ENCODE assay signal across 9 mouse cellular contexts in the genomic region with DNA sequence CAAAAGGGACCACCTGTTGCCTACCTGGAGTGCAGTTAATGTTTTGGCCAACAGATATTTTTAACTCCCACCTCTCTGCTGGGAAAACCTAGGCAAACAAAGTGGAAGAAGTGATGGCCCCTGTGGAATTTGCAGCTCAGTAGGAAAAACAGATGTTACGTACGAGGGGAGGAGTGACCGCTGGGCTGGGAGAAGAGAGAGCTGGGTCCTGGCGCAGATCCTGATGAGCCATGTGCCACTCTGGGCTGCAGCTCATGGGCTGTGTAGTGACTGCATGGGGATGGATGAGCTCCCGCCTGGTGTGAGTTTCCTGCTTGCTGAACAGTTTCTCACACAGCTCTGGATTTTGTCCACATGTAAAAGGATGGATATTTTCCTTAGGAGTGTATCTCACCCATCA. TPM values are rescaled to one million over a fixed set of nuclear protein-coding genes. Genes with fewer than 3 reads are reported as not detected.
DNase-seq lines count a peak whose midpoint lies in the region; ATAC-seq and TF ChIP-seq lines count a peak whose summit lies in the region.
"Had no signal": no experiment of that assay in that cellular context is flagged by ENCODE, and none has a peak within 500 bp of the region (broad histone marks: within the 10 kb centered on the region; RNA-seq: fewer than 3 reads in every experiment).

No protein-coding gene starts in this region.

- peak; percentile 54 for TF ChIP-seq POLR2A in myocyte (IDR thresholded peaks at IDR 0.05; ENCODE audit: insufficient read length, low read depth)

- H3K9ac ChIP-seq in forebrain, embryonic 16.5 days (replicated peaks; ENCODE audit: low read depth, low read length), result no peak overlapping the region
- H3K9ac ChIP-seq in forebrain, embryonic 11.5 days (ENCODE audit: low read length), result no peak overlapping the region
- H3K9ac ChIP-seq: lung, embryonic 15.5 days had no signal

- WGBS in forebrain, embryonic 16.5 days, result 50% methylated on average over 5 of the region's 5 CpGs
- 73% methylated on average over 5 of the region's 5 CpGs for WGBS in forebrain, embryonic 11.5 days

- no peaks in the 10 kb centered on the region for H3K9me3 ChIP-seq in forebrain, embryonic 16.5 days (ENCODE audit: control insufficient read depth, low read length)
- H3K9me3 ChIP-seq in forebrain, embryonic 11.5 days (ENCODE audit: control insufficient read depth, low read length), result no peaks in the 10 kb centered on the region
- H3K9me3 ChIP-seq: lung, embryonic 15.5 days had no signal

- ATAC-seq in forebrain, embryonic 16.5 days, result peak; percentile 56; the same call in 1 of the 2 replicates
- ATAC-seq in forebrain, embryonic 11.5 days (replicated peaks; ENCODE audit: low FRiP score), result no peak

- H3K27ac ChIP-seq in forebrain, embryonic 16.5 days (ENCODE audit: low read length), result no peak overlapping the region
- H3K27ac ChIP-seq in forebrain, embryonic 11.5 days (ENCODE audit: low read depth, low read length), result no peak overlapping the region
- H3K27ac ChIP-seq: lung, embryonic 15.5 days had no signal

- H3K27me3 ChIP-seq in forebrain, embryonic 16.5 days (replicated peaks; ENCODE audit: control insufficient read depth, insufficient read depth, low read length), result no peaks in the 10 kb centered on the region
- no peaks in the 10 kb centered on the region for H3K27me3 ChIP-seq in forebrain, embryonic 11.5 days (ENCODE audit: control insufficient read depth, insufficient read depth, low read length)
- no peaks in the 10 kb centered on the region for H3K27me3 ChIP-seq in myocyte (ENCODE audit: control insufficient read depth, insufficient read depth, insufficient read length)
- H3K27me3 ChIP-seq: lung, embryonic 15.5 days had no signal

- no peak overlapping the region for H3K4me2 ChIP-seq in forebrain, embryonic 16.5 days (ENCODE audit: low read length)
- H3K4me2 ChIP-seq in forebrain, embryonic 11.5 days (ENCODE audit: low read depth, low read length, severe bottlenecking), result no peak overlapping the region
- peak overlapping the region; percentile 88 for H3K4me2 ChIP-seq in myocyte (ENCODE audit: low read depth)

- peaks cover 16% of the 10 kb centered on the region for H3K4me1 ChIP-seq in forebrain, embryonic 16.5 days (replicated peaks; ENCODE audit: control insufficient read depth, insufficient read depth, low read length)
- no peaks in the 10 kb centered on the region for H3K4me1 ChIP-seq in forebrain, embryonic 11.5 days (replicated peaks; ENCODE audit: control insufficient read depth, insufficient read depth, low read length)

- no peak overlapping the region for H3K4me3 ChIP-seq in forebrain, embryonic 16.5 days (replicated peaks; ENCODE audit: low read length)
- H3K4me3 ChIP-seq in forebrain, embryonic 11.5 days (ENCODE audit: low read depth, low read length), result no peak overlapping the region
- peak overlapping the region; percentile 21 for H3K4me3 ChIP-seq in myocyte
- H3K4me3 ChIP-seq: lung, embryonic 15.5 days had no signal

- H3ac ChIP-seq in myocyte (ENCODE audit: control insufficient read depth, insufficient read length), result no peak overlapping the region

- no peak for DNase-seq in forebrain, embryonic 11.5 days (ENCODE audit: low spot score)
- peak; percentile 23 for DNase-seq in ovary, postnatal 36 days (ENCODE audit: low spot score)
- DNase-seq in ovary, adult 18-20 months (ENCODE audit: low spot score), result no peak
- peak; percentile 12 for DNase-seq in heart, adult 8-10 months (ENCODE audit: low spot score)
- DNase-seq in spleen, adult 18-20 months, result no peak
- DNase-seq in thymus, postnatal 4 days, result no peak

- no peaks in the 10 kb centered on the region for H3K79me2 ChIP-seq in myocyte (ENCODE audit: control insufficient read depth, insufficient read depth)

- H3K36me3 ChIP-seq in forebrain, embryonic 16.5 days (ENCODE audit: control insufficient read depth, insufficient read depth), result no peaks in the 10 kb centered on the region
- H3K36me3 ChIP-seq in forebrain, embryonic 11.5 days (ENCODE audit: control insufficient read depth, insufficient read depth, low read length), result no peaks in the 10 kb centered on the region
- H3K36me3 ChIP-seq in myocyte (ENCODE audit: control insufficient read depth, insufficient read depth), result no peaks in the 10 kb centered on the region
- H3K36me3 ChIP-seq: lung, embryonic 15.5 days had no signal

TF ChIP-seq in myocyte, 11 proteins besides CTCF, POLR2A, EP300 and RAD21:
- TF ChIP-seq REST (IDR thresholded peaks at IDR 0.05; ENCODE audit: insufficient read depth, insufficient read length), result no peak
- TF ChIP-seq POLR2AphosphoS2 (IDR thresholded peaks at IDR 0.05; ENCODE audit: insufficient read length, low read depth), result peak; percentile 41
- TF ChIP-seq SRF (IDR thresholded peaks at IDR 0.05; ENCODE audit: control insufficient read depth, insufficient read length, low read depth), result no peak
- TF ChIP-seq MYOD1 (IDR thresholded peaks at IDR 0.05; ENCODE audit: control insufficient read depth in 1 of 3, insufficient read length in 2 of 3, low read depth in 2 of 3), result peak in 2 of 3 experiments; percentile 48 to 52
- peak; percentile 2 for TF ChIP-seq USF1 (IDR thresholded peaks at IDR 0.05; ENCODE audit: low read depth)

RNA-seq across cellular contexts. Expression of gene Sec16b, which starts 1.3 kb away (rescaled TPM):
- polyA plus RNA-seq in forebrain, embryonic 16.5 days (2015; fragmentation: Nextera tagmentation; extraction: Ambion mirVana), result 0.56 and 0.62 TPM in 2 replicates
- polyA plus RNA-seq in forebrain, embryonic 11.5 days (2014; fragmentation: Nextera tagmentation; extraction: Ambion mirVana), result 0.68 and 0.91 TPM in 2 replicates
- 1 to 10 TPM in 1 of 4 experiments, under 1 TPM in 3; 0.82 to 1.9 (median 0.86) TPM for total RNA-seq in heart, adult 8-10 months (2022)
- polyA plus RNA-seq in myocyte (2012; fragmentation: generic; extraction: Trizol), result 4.3 TPM

RNA-seq across cellular contexts. Expression of gene Cryzl2, which starts 49.4 kb away (rescaled TPM):
- 4.7 and 6.3 TPM in 2 replicates for polyA plus RNA-seq in forebrain, embryonic 16.5 days (2015; fragmentation: Nextera tagmentation; extraction: Ambion mirVana)
- polyA plus RNA-seq in forebrain, embryonic 11.5 days (2014; fragmentation: Nextera tagmentation; extraction: Ambion mirVana), result 8.4 and 9.4 TPM in 2 replicates
- total RNA-seq in heart, adult 8-10 months (2022), result 10 to 100 TPM in 3 of 4 experiments, 1 to 10 TPM in 1; 9.6 to 11.9 (median 10.7) TPM
- 0.12 TPM for polyA plus RNA-seq in myocyte (2012; fragmentation: generic; extraction: Trizol)

Comparison
In these comparisons a context has a peak if more than half of its experiments do, and no peak if none do; other contexts are left out.
1. DNase-seq: peak in ovary, postnatal 36 days (single experiment) and heart, adult 8-10 months (single experiment); none in forebrain, embryonic 11.5 days (single experiment), ovary, adult 18-20 months (single experiment), spleen, adult 18-20 months (0 of 2) and thymus, postnatal 4 days (single experiment).